In the genomic region with DNA sequence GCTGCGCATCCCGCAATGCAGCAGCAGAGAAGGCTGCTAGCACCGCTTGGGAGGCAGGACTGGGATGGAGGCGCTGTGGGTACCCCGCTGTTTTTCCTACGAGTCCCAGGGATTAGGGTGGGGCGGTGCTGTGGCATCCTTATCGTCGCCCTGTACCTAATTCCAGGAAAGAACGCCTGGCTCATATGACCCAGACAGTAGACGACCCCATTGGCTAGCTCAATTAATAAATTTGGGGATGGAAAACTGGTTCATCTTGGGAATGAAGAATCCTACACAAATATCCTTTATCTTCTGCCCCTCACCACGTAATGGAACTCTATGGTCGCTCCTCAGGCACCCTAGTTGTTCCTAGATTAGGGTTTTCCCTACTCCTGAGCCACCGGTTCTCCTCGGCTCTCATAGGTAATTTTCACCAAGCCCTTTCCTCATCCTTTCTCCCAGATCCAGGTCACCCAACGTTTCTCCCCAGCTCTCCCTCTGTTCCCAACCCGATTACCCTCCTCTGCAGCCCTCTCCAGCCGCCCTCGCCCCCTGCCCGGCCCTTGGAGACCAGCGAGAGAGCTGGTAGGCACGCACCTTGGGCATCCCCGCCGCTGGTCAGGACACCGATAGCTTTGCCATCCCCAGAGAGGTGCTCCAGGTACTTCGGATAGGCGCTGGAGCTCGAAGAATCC, we compare ENCODE assay signal across 8 mouse cellular contexts. TPM values are rescaled to one million over a fixed set of nuclear protein-coding genes. Genes with fewer than 3 reads are reported as not detected.
DNase-seq lines count a peak whose midpoint lies in the region; ATAC-seq and TF ChIP-seq lines count a peak whose summit lies in the region.

No protein-coding gene starts in this region.

- no peaks in the 10 kb centered on the region for H3K27me3 ChIP-seq in testis, adult 2 months (ENCODE audit: control insufficient read depth, insufficient read depth, low read length)
- H3K27me3 ChIP-seq in forebrain, embryonic 16.5 days (replicated peaks; ENCODE audit: control insufficient read depth, insufficient read depth, low read length) = no peaks in the 10 kb centered on the region
- no peaks in the 10 kb centered on the region for H3K27me3 ChIP-seq in liver, postnatal 0 days (ENCODE audit: insufficient read depth, low read length)
- H3K27me3 ChIP-seq in stomach, postnatal 0 days (ENCODE audit: control insufficient read depth, insufficient read depth, low read length) = no peaks in the 10 kb centered on the region

- H3K9ac ChIP-seq in forebrain, embryonic 16.5 days (replicated peaks; ENCODE audit: low read depth, low read length) = peak overlapping the region; percentile 72
- peak overlapping the region; percentile 66 for H3K9ac ChIP-seq in liver, postnatal 0 days (replicated peaks)
- peak overlapping the region; percentile 68 for H3K9ac ChIP-seq in stomach, postnatal 0 days (ENCODE audit: low read length)

- intact Hi-C loops in gastrocnemius, adult 2 months (cut with DNase I) = no loop called here

- H3K4me2 ChIP-seq in forebrain, embryonic 16.5 days (ENCODE audit: low read length) = peak overlapping the region; percentile 100
- peak overlapping the region; percentile 90 for H3K4me2 ChIP-seq in liver, postnatal 0 days (ENCODE audit: low read depth, low read length)
- H3K4me2 ChIP-seq in stomach, postnatal 0 days (replicated peaks; ENCODE audit: low read depth) = peak overlapping the region; percentile 98

- no peak for TF ChIP-seq EP300 in liver, postnatal 0 days (IDR thresholded peaks at IDR 0.05; ENCODE audit: low read depth)
- no peak for TF ChIP-seq EP300 in stomach, postnatal 0 days (optimal IDR thresholded peaks at IDR 0.05)

- DNase-seq in gastrocnemius, adult 2 months = no peak
- DNase-seq in gastrocnemius, postnatal 25 days = no peak
- no peak for DNase-seq in testis, postnatal 10 days (ENCODE audit: low spot score)
- DNase-seq in liver, postnatal 0 days = no peak
- DNase-seq in stomach, postnatal 0 days (ENCODE audit: low spot score) = no peak
- no peak for DNase-seq in kidney, postnatal 25 days

- peak overlapping the region; percentile 88 for H3K4me3 ChIP-seq in gastrocnemius, adult 2 months
- H3K4me3 ChIP-seq in testis, adult 2 months (ENCODE audit: control insufficient read depth, low read depth, low read length) = peak overlapping the region; percentile 91
- peak overlapping the region; percentile 77 for H3K4me3 ChIP-seq in forebrain, embryonic 16.5 days (replicated peaks; ENCODE audit: low read length)
- peak overlapping the region; percentile 59 for H3K4me3 ChIP-seq in liver, postnatal 0 days (ENCODE audit: low read depth, low read length)
- H3K4me3 ChIP-seq in stomach, postnatal 0 days (ENCODE audit: low read depth, low read length) = peak overlapping the region; percentile 66

- peak; percentile 49 for ATAC-seq in forebrain, embryonic 16.5 days
- ATAC-seq in liver, postnatal 0 days = no peak; the same call in 1 of the 2 replicates
- peak; percentile 28; the same call in 1 of the 2 replicates for ATAC-seq in stomach, postnatal 0 days (ENCODE audit: low FRiP score, low TSS enrichment)

- TF ChIP-seq POLR2A in testis, adult 2 months (IDR thresholded peaks at IDR 0.05; ENCODE audit: control insufficient read depth, low read depth, low read length) = no peak

- H3K27ac ChIP-seq in gastrocnemius, adult 2 months = peak overlapping the region; percentile 81
- peak overlapping the region; percentile 56 for H3K27ac ChIP-seq in testis, adult 2 months (ENCODE audit: control insufficient read depth, insufficient read depth, low read depth, low read length)
- H3K27ac ChIP-seq in forebrain, embryonic 16.5 days (ENCODE audit: low read length) = peak overlapping the region; percentile 66
- no peak overlapping the region; the same call in 1 of the 2 replicates for H3K27ac ChIP-seq in liver, postnatal 0 days (ENCODE audit: low read depth)
- H3K27ac ChIP-seq in stomach, postnatal 0 days (replicated peaks) = peak overlapping the region; percentile 71

- H3K36me3 ChIP-seq in testis, adult 2 months (ENCODE audit: control insufficient read depth, insufficient read depth, low read length) = no peaks in the 10 kb centered on the region
- no peaks in the 10 kb centered on the region for H3K36me3 ChIP-seq in forebrain, embryonic 16.5 days (ENCODE audit: control insufficient read depth, insufficient read depth)
- no peaks in the 10 kb centered on the region for H3K36me3 ChIP-seq in liver, postnatal 0 days (replicated peaks; ENCODE audit: insufficient read depth, low read length)
- H3K36me3 ChIP-seq in stomach, postnatal 0 days (ENCODE audit: control insufficient read depth, insufficient read depth, low read length) = no peaks in the 10 kb centered on the region

- TF ChIP-seq CTCF in gastrocnemius, adult 2 months (IDR thresholded peaks at IDR 0.05) = no peak
- no peak for TF ChIP-seq CTCF in testis, adult 2 months (IDR thresholded peaks at IDR 0.05; ENCODE audit: control insufficient read depth, insufficient read depth, insufficient replicate concordance, low read depth, low read length)
- TF ChIP-seq CTCF in liver, postnatal 0 days (IDR thresholded peaks at IDR 0.05; ENCODE audit: low read depth) = no peak
- TF ChIP-seq CTCF in stomach, postnatal 0 days (IDR thresholded peaks at IDR 0.05; ENCODE audit: low read depth) = no peak

- peaks cover 27% of the 10 kb centered on the region for H3K4me1 ChIP-seq in testis, adult 2 months (ENCODE audit: control insufficient read depth, insufficient read depth, low read length)
- peaks cover 18% of the 10 kb centered on the region for H3K4me1 ChIP-seq in forebrain, embryonic 16.5 days (replicated peaks; ENCODE audit: control insufficient read depth, insufficient read depth, low read length)
- peaks cover 16% of the 10 kb centered on the region for H3K4me1 ChIP-seq in liver, postnatal 0 days (ENCODE audit: insufficient read depth)
- H3K4me1 ChIP-seq in stomach, postnatal 0 days (replicated peaks; ENCODE audit: control insufficient read depth, insufficient read depth) = peaks cover 9% of the 10 kb centered on the region

- H3K9me3 ChIP-seq in forebrain, embryonic 16.5 days (ENCODE audit: control insufficient read depth, low read length) = no peaks in the 10 kb centered on the region
- H3K9me3 ChIP-seq in liver, postnatal 0 days (ENCODE audit: low read length) = no peaks in the 10 kb centered on the region
- no peaks in the 10 kb centered on the region for H3K9me3 ChIP-seq in stomach, postnatal 0 days (ENCODE audit: control insufficient read depth, low read length)

- WGBS in forebrain, embryonic 16.5 days = 0% methylated on average over 27 of the region's 28 CpGs
- under 1% methylated on average over 28 of the region's 28 CpGs for WGBS in liver, postnatal 0 days (ENCODE audit: insufficient replicate concordance)
- under 1% methylated on average over 26 of the region's 28 CpGs for WGBS in stomach, postnatal 0 days

RNA-seq across cellular contexts. Expression of a gene that starts 0.4 kb away (rescaled TPM):
- 1 to 10 TPM; 4.0 to 5.8 TPM for total RNA-seq in gastrocnemius, adult 2 months (2021)
- total RNA-seq in gastrocnemius, postnatal 25 days (2021) = 1 to 10 TPM; 4.8 to 5.1 TPM
- 133 and 158 TPM in 2 replicates for polyA plus RNA-seq in testis, adult 2 months (2012; rRNA removed)
- polyA plus RNA-seq in forebrain, embryonic 16.5 days (2015; fragmentation: Nextera tagmentation; extraction: Ambion mirVana) = 207 and 277 TPM in 2 replicates
- 3.7 and 4.9 TPM in 2 replicates for polyA plus RNA-seq in liver, postnatal 0 days (2015; fragmentation: Nextera tagmentation; extraction: Ambion mirVana)
- polyA plus RNA-seq in stomach, postnatal 0 days (2015; fragmentation: Nextera tagmentation; extraction: Ambion mirVana) = 34.7 and 41.1 TPM in 2 replicates
